Mouse (Mus musculus): ENCODE results near the gene Ptma.
"Not testable (repeated sequence)": the region's sequence is repeated elsewhere in the genome, so short reads cannot be mapped to it uniquely, and the experiment has no call there.

Gene Ptma

GRCm38 (mm10) chr1:86539583-86539982 lies 13.1 kb downstream of the Ptma start:
- not testable (repeated sequence) for DNase-seq (ENCODE audit: low read depth, low spot score)

GRCm38 (mm10) chr1:86542584-86542983 lies 16.1 kb downstream of the Ptma start:
- DNase-seq (ENCODE audit: low read depth, low spot score): no peak

GRCm38 (mm10) chr1:86546797-86547196 lies 20.3 kb downstream of the Ptma start:
- DNase-seq (ENCODE audit: low read depth, low spot score): no peak

DNA sequence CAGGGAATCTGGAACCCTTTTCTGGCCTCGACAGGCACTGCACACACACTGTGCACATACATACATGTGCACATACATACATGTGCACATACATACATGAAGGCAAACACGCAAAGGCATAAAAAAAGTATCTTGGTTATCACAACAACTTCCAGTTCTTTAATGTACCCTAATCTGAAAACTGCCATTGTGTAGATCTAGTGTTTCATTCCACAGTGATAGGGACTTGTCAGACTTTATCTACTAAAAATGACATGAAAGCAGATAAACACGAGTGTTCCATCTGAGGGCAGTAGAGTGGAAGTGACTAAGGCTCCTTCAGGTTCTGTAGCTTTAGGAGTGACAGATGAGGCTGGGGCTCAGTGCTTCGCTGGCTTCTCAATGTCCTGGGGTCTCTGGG lies 24.8 kb downstream of the Ptma start:
- no peak for DNase-seq (ENCODE audit: low read depth, low spot score)

- no peak for DNase-seq (ENCODE audit: low read depth, low spot score)
These were observed 25.4 kb downstream of the Ptma start for GRCm38 (mm10) chr1:86551877-86552276.

GRCm38 (mm10) chr1:86555665-86556064 lies 29.1 kb downstream of the Ptma start:
- no peak for DNase-seq (ENCODE audit: low read depth, low spot score)

GRCm38 (mm10) chr1:86557872-86558271 lies 31.3 kb downstream of the Ptma start:
- DNase-seq (ENCODE audit: low read depth, low spot score): no peak

DNA sequence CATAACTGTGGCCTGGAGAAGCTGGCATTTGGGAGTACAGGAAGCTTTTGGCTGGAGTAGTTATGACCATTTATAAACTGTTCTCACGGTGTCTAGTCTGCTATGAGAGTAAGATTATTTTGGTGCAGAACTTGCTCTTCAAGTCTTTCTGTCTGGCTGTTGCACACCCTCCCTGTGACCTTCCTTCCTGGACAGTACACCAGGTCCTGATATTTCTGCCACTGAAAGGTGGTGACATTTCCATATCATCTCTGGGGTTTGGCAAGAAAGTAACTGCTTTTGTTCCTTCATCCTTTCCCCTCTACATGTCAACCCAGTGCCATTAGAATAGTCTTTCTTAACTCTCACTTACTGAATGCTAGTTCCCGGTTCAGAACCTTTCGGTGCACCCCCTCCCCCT lies 32.7 kb downstream of the Ptma start:
- DNase-seq (ENCODE audit: low read depth, low spot score): no peak

DNA sequence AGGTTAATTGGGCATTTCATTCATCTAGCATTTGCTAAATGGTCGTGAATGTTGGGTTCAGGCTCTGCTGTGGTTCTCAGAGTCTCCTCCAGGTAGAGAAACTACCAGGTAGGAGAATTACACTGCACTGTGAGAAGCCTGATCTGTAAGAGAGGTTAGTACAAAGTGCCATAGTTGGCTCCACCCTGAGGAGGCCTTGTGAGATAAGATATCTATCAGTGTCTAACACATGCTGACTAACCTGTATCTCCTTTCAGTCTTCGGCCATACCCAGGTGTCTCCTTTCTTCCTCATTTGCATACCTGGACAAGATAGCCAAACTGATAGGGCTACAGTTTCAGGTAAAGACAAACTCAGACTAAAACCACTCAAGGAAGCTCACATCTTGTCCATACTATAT lies 36.1 kb downstream of the Ptma start:
- no peak for DNase-seq (ENCODE audit: low read depth, low spot score)

DNA sequence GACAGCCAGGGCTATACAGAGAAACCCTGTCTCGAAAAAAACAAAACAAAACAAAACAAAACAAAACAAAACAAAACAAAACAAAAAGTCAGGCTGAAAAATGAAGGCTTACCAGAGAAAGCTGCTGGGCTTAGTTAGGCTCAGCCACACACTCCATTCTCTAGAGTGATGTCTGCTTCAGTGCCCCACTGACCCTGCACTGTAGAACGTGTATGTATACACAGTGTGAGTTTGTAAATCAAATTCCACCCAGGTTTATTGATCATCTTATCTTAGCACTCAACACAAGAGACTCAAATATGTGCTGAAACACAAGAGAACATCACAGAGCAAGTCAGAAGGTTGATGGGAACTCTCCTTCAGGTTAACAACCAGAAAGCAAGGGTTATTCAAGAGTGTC lies 41.9 kb downstream of the Ptma start:
- DNase-seq (ENCODE audit: low read depth, low spot score): no peak

DNA sequence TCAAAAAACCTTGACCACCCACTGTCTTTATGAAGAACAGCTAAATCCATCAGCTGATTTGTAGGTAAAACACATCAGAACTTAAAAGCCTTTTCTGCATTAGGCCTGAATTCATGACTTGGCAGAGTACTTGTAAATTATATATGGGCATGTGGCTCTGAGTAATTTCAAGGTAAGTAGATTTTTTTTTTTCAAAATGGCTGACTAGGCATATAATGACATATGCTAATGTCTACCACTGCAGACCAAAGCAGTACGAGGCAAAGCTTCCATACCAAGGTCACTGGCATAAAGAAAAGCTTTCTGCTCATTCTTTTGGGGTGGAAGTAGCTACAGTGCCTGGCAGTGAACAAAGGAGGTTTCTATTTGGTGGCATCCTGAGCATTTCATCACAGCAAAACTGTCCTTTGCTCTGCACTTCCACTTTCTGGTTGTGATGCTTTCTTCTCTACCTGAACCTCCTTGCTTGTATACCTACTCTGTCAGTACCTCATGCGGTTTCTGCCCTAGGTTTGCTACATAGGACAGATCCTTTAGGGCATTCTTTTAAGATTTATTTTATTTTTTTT lies 42.9 kb downstream of the Ptma start:
- no peak for DNase-seq (ENCODE audit: low read depth, low spot score)

GRCm38 (mm10) chr1:86571381-86571780 lies 44.9 kb downstream of the Ptma start:
- no peak for DNase-seq (ENCODE audit: low read depth, low spot score)

DNA sequence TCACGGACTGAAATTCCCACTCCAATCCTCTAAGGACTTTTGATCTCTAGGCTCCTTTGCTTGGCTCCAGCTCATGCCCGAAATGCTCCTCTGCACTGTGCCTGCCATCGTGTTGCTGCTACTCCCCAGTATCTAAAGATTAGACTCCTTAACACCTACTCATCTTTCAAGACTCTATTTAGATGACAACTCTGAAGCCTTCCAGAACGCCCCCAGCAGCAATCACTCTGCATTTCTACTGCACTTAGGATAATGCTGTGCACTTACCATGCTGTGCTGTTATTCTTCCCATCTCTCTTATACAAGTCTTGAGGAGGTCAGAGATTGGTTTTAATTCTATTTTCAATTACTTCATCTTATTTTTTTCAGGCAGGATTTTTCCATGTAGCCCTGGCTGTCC lies 45.4 kb downstream of the Ptma start:
- no peak for DNase-seq (ENCODE audit: low read depth, low spot score)

Data from R1 (cell line).